Mouse (Mus musculus) intestine, embryonic 15.5 days (tissue): ENCODE data around the gene Cttn. TPM values are rescaled to one million over a fixed set of nuclear protein-coding genes. Genes with fewer than 3 reads are reported as not detected.

Experiments used
- ATAC-seq: fragments of 200-750 bp; cut with Nextera tagmentation; 2 replicates; pipeline ENCODE4 v1.8.0; 2017; ENCODE audit warnings: moderate TSS enrichment, moderate library complexity
- H3K27ac ChIP-seq: fragments of 300-500 bp; sonication (generic); 2 replicates; pipeline ENCODE4 v1.5.1; 2015; ENCODE audit warnings: mild to moderate bottlenecking, inconsistent platforms
- H3K27me3 ChIP-seq: fragments of 300-500 bp; sonication (generic); replicated peaks from 2 replicates; pipeline ENCODE4 v1.6.1; 2015; ENCODE audit warnings: inconsistent platforms
- H3K36me3 ChIP-seq: fragments of 300-500 bp; sonication (generic); 2 replicates; pipeline ENCODE4 v1.6.1; 2015; ENCODE audit warnings: inconsistent platforms
- H3K4me1 ChIP-seq: fragments of 300-500 bp; sonication (generic); replicated peaks from 2 replicates; pipeline ENCODE4 v1.6.1; 2015; ENCODE audit warnings: inconsistent platforms
- H3K4me2 ChIP-seq: fragments of 300-500 bp; sonication (generic); replicated peaks from 2 replicates; pipeline ENCODE4 v1.6.1; 2015; ENCODE audit warnings: mild to moderate bottlenecking, inconsistent platforms
- H3K4me3 ChIP-seq: fragments of 300-500 bp; sonication (generic); replicated peaks from 2 replicates; pipeline ENCODE4 v1.5.1; 2015; ENCODE audit warnings: inconsistent platforms
- H3K9ac ChIP-seq: fragments of 300-500 bp; sonication (generic); 2 replicates; pipeline ENCODE4 v1.6.1; 2015; ENCODE audit warnings: inconsistent platforms
- H3K9me3 ChIP-seq: fragments of 300-500 bp; sonication (generic); 2 replicates; pipeline ENCODE4 v1.6.1; 2016; ENCODE audit warnings: inconsistent platforms
- WGBS: fragments of 180-500 bp; shearing (Covaris S2); methylation state at CpG from one replicate; pipeline ENCODE4 v1.1.7; 2015; 5-methylcytosine and 5-hydroxymethylcytosine counted together
- polyA plus RNA-seq: library from polyadenylated mRNA; unstranded; fragments of >200 nt; fragmentation: Nextera tagmentation; extraction: Ambion mirVana; gene quantifications from 2 replicates; pipeline ENCODE4 v1.2.1, GENCODE M21; 2015

Cttn gene
- polyA plus RNA-seq, 1 experiment from 2014 or later, result 139 TPM

- Histone ChIP-seq H3K27ac (no peak overlapping the region), H3K9me3 (no peaks in the 10 kb centered on the region), H3K27me3 (no peaks in the 10 kb centered on the region), H3K4me1 (peaks cover 9% of the 10 kb centered on the region), H3K4me3 (no peak overlapping the region), H3K9ac (no peak overlapping the region), H3K4me2 (no peak overlapping the region), H3K36me3 (no peaks in the 10 kb centered on the region)
- 52% methylated on average over 5 of the region's 5 CpGs for WGBS
- ATAC-seq, result no peak
Observed at GRCm38 (mm10) chr7:144414632-144415031, 56.2 kb downstream of the Cttn start.

GRCm38 (mm10) chr7:144411967-144412906 lies 58.6 kb downstream of the Cttn start:
- WGBS, result 56% methylated on average over 22 of the region's 22 CpGs
- Histone ChIP-seq H3K4me2 (no peak overlapping the region), H3K27me3 (no peaks in the 10 kb centered on the region), H3K4me3 (no peak overlapping the region), H3K9ac (no peak overlapping the region), H3K9me3 (no peaks in the 10 kb centered on the region), H3K4me1 (peaks cover 3% of the 10 kb centered on the region; the same call in 1 of the 2 replicates), H3K27ac (no peak overlapping the region), H3K36me3 (no peaks in the 10 kb centered on the region)
- no peak for ATAC-seq

DNA sequence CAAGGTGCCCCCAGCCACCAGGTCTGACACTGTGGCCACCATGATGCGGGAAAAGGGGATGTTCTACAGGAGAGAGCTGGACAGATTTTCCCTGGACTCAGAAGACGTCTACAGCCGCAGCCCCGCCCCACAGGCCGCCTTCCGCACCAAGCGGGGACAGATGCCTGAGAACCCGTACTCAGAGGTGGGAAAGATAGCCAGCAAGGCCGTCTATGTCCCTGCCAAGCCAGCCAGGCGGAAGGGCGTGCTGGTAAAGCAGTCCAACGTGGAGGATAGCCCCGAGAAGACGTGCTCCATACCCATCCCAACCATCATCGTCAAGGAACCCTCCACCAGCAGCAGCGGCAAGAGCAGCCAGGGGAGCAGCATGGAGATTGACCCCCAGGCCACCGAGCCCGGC lies 61.1 kb downstream of the Cttn start:
- Histone ChIP-seq H3K4me2 (no peak overlapping the region), H3K9ac (no peak overlapping the region), H3K27ac (no peak overlapping the region), H3K4me3 (no peak overlapping the region), H3K27me3 (no peaks in the 10 kb centered on the region), H3K36me3 (no peaks in the 10 kb centered on the region), H3K4me1 (peaks cover 3% of the 10 kb centered on the region; the same call in 1 of the 2 replicates), H3K9me3 (no peaks in the 10 kb centered on the region)
- WGBS, result 76% methylated on average over 18 of the region's 18 CpGs
- no peak for ATAC-seq

DNA sequence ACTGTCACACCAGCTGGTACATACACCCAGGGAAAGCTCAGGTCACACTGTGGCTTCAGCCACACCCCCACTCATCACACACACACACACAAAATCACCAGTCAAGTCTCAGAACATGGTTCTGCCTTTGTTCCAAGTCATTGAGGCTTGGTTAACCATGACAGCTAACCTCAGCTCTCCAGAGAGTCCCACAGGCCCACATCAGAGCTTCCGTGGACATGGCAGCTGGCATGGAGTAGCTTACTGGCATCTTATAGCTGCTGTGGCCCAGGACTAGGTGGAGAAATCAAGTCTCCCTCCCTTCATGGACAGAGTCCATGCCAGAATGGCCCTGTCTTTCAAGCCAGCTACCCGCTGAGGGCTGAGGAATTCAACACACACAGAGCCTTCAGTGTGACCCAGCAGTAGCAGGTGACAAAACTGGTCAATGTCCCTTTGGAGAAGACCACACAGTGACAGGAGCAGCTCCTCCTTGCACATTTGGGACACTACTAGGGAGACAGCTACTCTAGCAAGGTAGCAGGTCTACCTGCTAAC lies 62.3 kb downstream of the Cttn start:
- 96% methylated on average over 2 of the region's 2 CpGs for WGBS
- ATAC-seq, result no peak

DNA sequence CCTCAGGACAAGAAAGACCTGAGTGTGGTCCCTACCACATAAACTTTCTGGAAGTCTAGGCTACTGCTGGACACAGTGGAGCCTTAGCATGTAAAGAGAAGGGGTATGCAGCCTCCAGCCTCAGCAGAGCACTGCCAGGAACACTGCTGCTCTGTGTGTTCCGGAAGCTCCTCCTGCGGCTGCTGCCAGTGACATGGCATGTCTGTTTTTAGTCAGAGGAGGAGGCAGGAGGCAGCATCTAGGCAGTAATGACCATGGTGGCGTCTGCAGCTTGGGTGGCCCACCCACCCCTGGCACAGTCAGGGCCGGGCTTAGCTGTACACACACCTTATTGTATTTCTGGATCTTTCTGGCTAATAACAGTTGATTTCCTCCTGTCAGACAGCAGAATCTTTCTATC lies 63.1 kb downstream of the Cttn start:
- no peaks in the 10 kb centered on the region for H3K9me3 ChIP-seq
- WGBS, result 41% methylated on average over 4 of the region's 4 CpGs
- no peak overlapping the region for H3K9ac ChIP-seq
- no peak overlapping the region for H3K4me2 ChIP-seq
- H3K4me3 ChIP-seq, result no peak overlapping the region
- H3K36me3 ChIP-seq, result no peaks in the 10 kb centered on the region
- H3K27me3 ChIP-seq, result no peaks in the 10 kb centered on the region
- H3K4me1 ChIP-seq, result peaks cover 3% of the 10 kb centered on the region; the same call in 1 of the 2 replicates
- 0 out of 2 replicates have a peak, but pooled peaks have one; percentile 34 for ATAC-seq
- no peak overlapping the region for H3K27ac ChIP-seq

More for the DNA sequence above, 62.3 kb downstream of the Cttn start:
- Histone ChIP-seq H3K27me3 (no peaks in the 10 kb centered on the region), H3K4me2 (no peak overlapping the region), H3K27ac (no peak overlapping the region), H3K9ac (no peak overlapping the region), H3K4me3 (no peak overlapping the region), H3K36me3 (no peaks in the 10 kb centered on the region), H3K4me1 (peaks cover 3% of the 10 kb centered on the region; the same call in 1 of the 2 replicates), H3K9me3 (no peaks in the 10 kb centered on the region)

GRCm38 (mm10) chr7:144402492-144402891 lies 68.3 kb downstream of the Cttn start:
- no peak overlapping the region for H3K4me2 ChIP-seq

DNA sequence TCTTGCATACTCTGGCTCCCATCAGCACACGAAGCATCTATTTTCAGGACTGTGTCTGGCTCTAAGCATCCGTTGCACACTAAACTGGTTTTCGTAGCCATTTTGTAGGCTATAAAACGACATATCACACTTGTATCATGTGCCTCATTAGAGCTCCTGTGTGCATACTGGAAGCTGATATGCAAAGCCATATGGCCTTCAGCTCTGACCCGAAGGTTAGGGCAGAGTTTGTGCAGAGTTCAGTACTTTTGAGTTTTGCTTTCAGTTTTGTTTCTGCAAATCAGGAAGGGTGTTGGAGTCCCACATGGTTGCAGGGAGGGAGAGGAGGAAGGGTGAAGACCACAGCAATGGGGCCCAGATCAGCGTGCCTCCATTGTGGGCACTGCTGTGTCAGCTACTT lies 79.1 kb downstream of the Cttn start:
- Histone ChIP-seq H3K4me1 (no peaks in the 10 kb centered on the region), H3K4me3 (no peak overlapping the region), H3K27me3 (no peaks in the 10 kb centered on the region), H3K36me3 (no peaks in the 10 kb centered on the region), H3K9ac (no peak overlapping the region), H3K9me3 (no peaks in the 10 kb centered on the region), H3K4me2 (no peak overlapping the region), H3K27ac (no peak overlapping the region)
- ATAC-seq, result 0 out of 2 replicates have a peak, but pooled peaks have one; percentile 20
- WGBS, result 76% methylated on average over 6 of the region's 6 CpGs

More at GRCm38 (mm10) chr7:144402492-144402891, 68.3 kb downstream of the Cttn start:
- Histone ChIP-seq H3K9me3 (no peaks in the 10 kb centered on the region), H3K4me1 (no peaks in the 10 kb centered on the region), H3K27me3 (no peaks in the 10 kb centered on the region), H3K27ac (no peak overlapping the region), H3K4me3 (no peak overlapping the region), H3K9ac (no peak overlapping the region), H3K36me3 (no peaks in the 10 kb centered on the region)
- 71% methylated on average over 4 of the region's 4 CpGs for WGBS
- no peak for ATAC-seq

GRCm38 (mm10) chr7:144390676-144391075 lies 80.1 kb downstream of the Cttn start:
- Histone ChIP-seq H3K36me3 (no peaks in the 10 kb centered on the region), H3K4me1 (no peaks in the 10 kb centered on the region), H3K4me2 (no peak overlapping the region), H3K9ac (no peak overlapping the region), H3K9me3 (no peaks in the 10 kb centered on the region), H3K27me3 (no peaks in the 10 kb centered on the region), H3K4me3 (no peak overlapping the region), H3K27ac (no peak overlapping the region)
- WGBS, result 76% methylated on average over 8 of the region's 8 CpGs
- ATAC-seq, result no peak

DNA sequence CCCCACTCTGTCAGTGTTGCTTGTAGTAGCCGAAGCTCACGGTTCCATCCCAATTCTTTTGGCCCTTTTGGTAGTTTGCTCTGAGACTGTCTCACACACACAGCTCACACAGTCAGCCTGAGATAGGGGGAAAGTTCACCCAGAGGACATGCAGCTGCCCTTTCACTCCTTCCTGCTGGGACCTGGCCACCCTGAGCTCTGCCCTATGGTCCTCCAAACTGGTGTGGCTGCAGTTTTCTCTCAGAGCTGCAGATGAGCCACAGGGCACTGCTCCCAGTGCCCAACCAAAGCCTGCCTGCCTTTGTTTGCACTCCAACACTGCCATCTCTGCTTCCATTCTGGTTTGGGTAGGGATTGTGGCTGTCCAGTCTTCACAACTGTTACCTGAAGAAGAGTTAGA lies 81.1 kb downstream of the Cttn start:
- H3K4me1 ChIP-seq, result no peaks in the 10 kb centered on the region
- H3K36me3 ChIP-seq, result no peaks in the 10 kb centered on the region
- no peak overlapping the region for H3K9ac ChIP-seq
- no peaks in the 10 kb centered on the region for H3K27me3 ChIP-seq
- H3K4me2 ChIP-seq, result no peak overlapping the region
- H3K27ac ChIP-seq, result no peak overlapping the region
- 91% methylated on average over 2 of the region's 2 CpGs for WGBS
- ATAC-seq, result no peak
- H3K4me3 ChIP-seq, result no peak overlapping the region
- H3K9me3 ChIP-seq, result no peaks in the 10 kb centered on the region

DNA sequence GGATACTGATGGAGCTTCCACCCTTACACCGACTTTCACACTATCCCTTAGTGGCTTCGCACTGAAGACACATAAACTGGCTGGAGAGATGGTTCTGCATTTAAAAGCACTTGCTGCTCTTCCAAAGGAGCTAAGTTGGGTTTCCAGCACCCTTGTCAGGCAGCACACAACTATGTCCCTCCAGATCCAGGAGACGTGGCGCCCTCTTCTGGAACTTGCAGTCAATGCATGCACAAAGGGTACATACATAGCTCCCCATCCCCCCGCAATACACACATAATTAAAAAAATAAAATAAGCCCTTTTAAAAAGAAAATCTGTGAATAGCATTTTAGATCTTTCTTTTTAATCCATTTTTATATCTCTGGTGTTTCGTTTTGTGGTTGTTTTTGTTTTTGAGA lies 83.3 kb downstream of the Cttn start:
- Histone ChIP-seq H3K9ac (no peak overlapping the region), H3K27me3 (no peaks in the 10 kb centered on the region), H3K4me3 (no peak overlapping the region), H3K9me3 (no peaks in the 10 kb centered on the region), H3K4me1 (no peaks in the 10 kb centered on the region), H3K36me3 (no peaks in the 10 kb centered on the region), H3K27ac (no peak overlapping the region), H3K4me2 (no peak overlapping the region)
- WGBS, result 91% methylated on average over 6 of the region's 6 CpGs
- no peak for ATAC-seq
